Mouse (Mus musculus) monocyte, adult 5-6 weeks (primary cell): Measurements from ENCODE around the gene Mical3. TPM values are rescaled to one million over a fixed set of nuclear protein-coding genes. Genes with fewer than 3 reads are reported as not detected.

Experiments used
- ATAC-seq: fragments of 153-309, 156-312 bp; replicated peaks from 2 replicates; pipeline ENCODE4 v1.8.0; 2017; ENCODE audit warnings: mild to moderate bottlenecking; ENCODE audit not compliant: low TSS enrichment, insufficient number of reproducible peaks, severe bottlenecking, poor library complexity, low FRiP score
- total RNA-seq: library from RNA; stranded (forward); fragments of 200-1000, 200-491, 200-594 nt; gene quantifications from 3 replicates; pipeline ENCODE4 v1.2.3, GENCODE M21; 2017

Mical3 gene
- total RNA-seq, 1 experiment from 2014 or later: 2.9 TPM

DNA sequence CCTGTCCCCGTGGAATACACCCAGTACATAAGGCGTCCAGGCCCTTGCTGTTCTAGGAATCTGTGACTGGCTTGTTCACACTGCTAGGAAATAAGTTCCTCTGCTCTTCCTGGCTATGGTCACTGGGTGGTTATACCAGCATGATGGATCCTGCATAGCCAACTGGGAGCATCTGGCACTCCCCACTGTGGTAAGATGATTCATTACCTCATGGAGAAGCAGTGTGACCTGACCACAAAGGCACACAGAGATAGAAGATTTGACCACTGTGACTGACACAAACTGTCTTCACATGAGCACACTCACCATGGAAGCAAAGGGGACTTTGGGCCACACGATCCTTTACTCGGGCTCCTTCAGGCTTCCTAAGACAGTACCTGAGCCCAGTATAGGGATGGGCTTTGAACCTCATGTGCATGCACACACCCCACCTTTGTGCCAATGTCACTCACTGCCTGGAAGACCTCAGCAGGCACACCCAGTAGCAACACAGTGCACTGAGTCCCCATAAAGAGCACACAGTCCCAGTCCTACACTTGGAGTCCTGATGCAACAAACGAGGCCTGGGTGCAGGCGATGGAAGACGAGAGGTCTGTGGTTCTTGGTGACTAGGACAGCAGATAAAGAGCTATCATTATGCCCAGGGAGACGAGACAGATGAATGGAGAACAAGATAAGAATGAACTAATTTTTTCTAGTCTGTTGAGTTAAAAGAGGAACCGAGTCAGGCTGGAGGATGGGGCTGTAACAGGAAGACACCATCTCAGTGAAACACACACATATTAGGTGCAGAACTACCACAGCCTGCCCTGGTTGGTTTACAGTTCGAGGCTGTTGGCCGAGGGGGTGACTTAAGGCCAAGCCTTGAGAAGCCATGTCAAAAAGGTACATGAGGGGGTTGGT is 174.3 kb downstream of the Mical3 start:
- ATAC-seq: peak; percentile 46

DNA sequence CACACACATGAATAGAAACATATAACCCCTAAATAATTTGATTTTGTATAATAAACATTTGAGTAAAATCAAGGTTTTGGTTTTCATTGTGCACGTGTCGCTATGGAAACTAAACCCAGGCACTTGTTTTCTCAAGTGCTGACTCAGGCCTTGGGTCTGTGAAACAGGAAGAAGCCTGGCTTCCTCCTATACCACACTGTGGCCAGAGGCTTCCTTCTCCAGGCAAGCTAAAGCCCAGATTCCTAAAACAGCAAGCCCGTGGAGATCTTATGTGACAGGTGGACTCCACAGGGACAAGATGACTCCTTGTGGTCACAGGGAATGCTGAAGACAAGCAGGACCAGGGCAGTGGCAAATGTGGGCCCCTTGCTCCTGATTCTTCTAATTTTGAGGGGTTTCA is 175.6 kb downstream of the Mical3 start:
- peak; percentile 56; the same call in 1 of the 2 replicates for ATAC-seq

DNA sequence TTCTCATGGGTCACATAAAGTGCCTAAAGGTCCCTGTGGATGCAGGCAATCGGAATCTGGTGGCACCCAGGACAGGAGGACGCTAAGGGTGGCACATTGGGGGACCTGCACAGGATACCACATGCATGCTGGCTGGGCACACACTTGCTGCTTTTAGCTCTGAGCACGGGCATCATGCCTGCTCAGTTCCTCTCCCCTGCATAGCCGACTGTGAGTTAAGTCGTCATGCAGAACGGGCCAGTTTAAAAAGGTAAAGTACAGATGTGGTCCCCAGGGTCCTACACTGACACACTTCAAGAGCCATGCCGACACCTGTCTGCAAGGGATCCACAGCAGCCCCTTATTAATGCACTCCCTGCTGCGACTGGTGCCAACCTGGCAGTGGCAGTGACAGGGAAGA is 176.6 kb downstream of the Mical3 start:
- ATAC-seq: 0 out of 2 replicates have a peak, but pooled peaks have one; percentile 19

DNA sequence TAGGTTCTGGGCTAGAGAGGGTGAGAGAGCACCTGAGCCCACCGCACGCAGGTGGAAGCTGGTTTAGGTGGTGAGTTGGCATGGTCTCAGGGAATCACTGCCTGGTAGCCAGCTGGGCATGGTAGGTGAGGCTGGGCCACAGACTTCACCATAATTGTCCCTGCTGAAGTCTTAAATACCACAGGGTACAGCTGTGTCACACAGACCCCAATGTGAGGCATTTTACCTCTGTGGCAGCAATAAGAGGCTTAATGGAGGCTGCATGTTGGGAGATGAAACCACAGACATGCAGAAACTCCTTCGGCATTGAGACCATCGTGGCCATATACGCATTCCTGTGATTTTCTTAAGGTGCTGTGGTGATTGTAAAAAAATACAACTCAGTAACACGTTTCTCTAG is 178.3 kb downstream of the Mical3 start:
- no peak for ATAC-seq

DNA sequence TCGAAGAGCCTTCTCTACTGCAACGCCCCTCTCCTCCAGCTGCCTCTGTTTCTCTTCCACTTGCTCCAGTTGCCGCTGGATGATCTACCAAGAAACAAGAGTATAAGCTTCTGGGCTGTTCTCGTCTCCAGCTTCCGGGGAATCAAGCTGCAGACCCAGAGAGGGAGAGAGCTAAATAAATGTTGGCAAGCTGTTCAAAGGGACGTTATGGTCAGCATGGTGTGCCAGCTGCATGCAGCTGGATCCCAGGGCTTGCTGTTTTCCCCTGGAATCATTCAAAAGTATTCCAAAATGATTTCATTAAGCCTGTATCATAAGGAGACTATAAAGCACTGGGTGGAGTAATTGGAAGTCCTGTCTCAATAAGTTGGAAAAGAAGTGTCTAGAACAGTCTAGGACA is 179.5 kb downstream of the Mical3 start:
- no peak for ATAC-seq

DNA sequence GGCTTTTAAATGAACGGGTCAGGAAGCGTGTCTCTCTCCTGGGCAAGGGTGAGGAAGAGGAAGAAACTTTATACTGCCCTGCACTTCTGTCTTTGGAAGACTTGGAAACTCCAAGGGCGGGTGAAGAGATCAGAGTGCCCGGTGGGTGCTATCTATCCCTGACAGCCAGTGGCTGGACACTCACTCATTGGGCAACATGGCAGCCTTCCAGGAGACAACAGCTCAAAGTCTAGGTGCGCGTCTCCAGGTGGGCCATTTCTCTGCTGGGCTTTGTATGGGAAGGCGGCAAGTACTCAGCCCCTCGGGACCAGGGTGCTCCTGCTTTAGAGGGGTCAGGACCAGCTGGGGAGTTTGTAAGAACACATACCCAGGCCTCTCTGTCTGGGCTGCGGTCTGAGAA is 185.3 kb downstream of the Mical3 start:
- ATAC-seq: no peak

DNA sequence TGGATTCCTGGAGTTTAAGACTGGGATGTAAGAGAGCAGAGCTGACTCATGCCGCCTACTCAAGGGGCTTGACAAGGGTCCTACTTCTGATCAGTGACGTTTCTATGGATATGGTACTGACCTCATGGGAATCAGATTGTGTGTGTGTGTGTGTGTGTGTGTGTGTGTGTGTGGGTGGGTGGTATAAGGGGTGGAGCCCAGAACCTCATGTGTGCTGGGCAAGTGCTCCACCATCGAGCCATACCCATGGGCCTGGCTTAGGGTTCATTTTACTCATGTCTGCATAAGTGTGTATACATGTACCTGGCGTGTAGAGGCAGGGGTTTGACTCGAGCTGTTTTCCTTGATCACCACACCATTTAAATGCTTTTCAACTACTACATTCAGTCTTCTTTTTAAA is 186.8 kb downstream of the Mical3 start:
- ATAC-seq: no peak

DNA sequence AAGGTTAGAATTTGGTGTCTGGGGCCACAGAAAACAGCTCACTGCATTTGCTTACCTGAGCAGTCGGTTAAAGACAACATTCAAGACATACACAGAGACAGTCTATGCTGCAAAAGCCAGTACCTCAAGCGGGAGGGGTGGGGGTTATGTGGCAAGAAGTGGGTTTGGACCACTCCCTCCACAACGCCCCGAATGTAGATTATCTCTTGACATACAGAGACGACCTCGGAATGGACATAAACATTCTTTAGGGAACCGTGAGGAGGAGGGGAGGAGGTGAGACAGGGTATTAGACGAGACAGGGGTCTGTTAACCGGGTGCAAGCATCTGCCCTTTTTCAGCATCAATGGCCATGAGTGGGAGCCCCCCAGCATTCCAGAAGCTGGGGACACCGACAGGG is 187.2 kb downstream of the Mical3 start:
- no peak for ATAC-seq

DNA sequence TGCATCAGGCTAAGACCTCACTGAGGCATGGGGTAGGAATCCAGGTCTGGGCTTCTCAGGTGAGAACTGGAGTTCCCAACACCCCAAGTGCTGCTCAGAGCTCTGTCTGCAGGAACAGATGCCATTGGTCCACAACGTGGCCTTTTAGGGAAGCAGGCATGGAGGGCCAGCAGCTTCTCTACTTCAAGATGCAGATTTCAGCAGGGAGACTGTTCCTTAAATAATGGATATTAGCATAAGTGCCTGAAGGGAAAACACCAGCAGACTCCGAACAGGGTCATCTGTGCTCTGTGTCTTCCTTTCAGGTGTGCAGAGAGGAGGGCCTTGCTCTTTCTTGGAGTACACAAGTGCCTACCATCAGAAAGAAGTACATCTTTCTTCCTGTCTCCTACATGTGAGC is 187.7 kb downstream of the Mical3 start:
- ATAC-seq: no peak

DNA sequence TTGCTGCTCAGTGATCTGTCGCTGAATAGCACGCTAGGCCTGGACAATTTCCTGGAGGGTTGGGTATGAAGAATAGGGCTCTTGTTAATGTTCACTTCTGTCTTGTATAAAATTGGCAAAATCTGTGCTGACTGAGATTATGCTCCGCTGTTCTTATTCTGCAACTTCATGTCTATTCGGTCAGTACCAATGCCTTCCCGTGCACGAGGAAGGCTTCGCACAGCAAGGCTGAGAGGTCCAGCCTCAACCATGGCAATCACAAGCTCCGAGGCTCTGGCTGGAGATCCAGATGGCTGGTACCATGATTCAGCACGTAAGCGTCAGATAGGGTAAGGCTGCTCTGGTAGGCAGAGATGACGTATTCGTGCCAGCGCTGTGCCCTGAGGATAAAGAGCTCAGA is 189.2 kb downstream of the Mical3 start:
- no peak for ATAC-seq

DNA sequence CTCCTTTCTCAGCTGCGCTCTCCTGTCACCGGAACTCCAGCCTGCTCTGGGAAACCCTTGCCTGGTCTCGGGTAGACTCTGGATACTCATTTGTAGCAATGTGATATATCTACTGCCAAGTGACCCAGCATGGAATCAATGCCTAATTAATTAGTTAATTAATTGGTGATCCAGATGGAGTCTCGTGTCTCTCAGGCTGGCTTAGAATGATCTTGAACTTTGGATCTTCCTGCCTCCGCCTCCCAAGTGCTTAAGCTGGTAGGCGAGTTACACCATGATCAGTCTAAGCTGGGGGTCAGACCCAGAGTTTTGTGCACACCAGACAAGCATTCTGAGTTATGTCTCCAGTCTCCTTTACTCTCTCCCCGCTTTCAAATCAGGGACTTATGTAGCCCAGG is 189.7 kb downstream of the Mical3 start:
- ATAC-seq: no peak

DNA sequence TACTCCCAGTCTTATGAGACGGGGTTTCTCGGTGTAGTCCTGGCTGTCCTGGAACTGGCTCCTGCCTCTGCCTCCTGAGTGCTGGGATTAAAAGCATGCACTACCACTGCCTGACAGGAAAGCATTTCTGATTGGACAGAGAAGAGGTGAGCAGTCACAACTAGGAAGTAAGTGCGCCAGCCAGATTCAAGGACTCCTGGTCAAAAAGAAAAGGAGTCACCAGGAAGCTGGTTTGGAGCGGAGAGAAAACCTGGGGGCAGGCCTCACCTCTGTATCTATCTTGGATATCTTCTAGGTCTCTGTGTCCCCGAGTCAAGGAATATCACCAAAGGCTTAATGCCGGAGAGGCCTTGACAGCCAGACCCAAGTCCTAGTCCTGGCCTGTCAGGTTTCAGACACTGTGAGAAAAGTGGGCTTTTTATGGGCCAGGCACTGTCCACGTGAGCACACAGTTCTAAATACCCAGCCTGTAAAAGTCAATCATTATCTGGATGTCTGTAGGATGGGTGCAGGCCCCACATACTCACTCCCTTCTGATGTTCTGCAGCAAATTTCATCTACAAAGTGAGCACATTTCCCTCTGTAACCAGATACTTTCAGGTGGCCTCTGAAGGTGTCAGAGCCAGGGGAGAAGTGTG is 190.2 kb downstream of the Mical3 start:
- no peak for ATAC-seq

DNA sequence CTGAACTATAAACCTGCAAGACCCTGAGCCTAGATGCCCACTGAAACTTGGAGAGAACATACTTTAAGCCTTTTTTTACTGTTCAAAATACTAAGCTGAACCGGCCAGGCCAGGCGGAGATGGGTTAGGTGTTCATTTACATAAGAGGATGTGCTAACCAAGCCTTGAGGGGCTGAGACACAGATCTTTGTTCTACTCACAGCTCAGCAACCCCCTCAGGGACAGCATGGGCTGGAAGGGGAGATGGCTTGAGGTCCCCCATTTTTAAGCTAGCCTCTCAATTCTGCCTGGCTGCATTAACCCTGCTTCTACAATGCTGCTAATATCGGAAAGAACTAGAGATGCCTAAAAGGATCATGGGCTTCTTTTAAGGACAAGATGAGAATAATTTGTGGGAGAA is 191.0 kb downstream of the Mical3 start:
- no peak for ATAC-seq

DNA sequence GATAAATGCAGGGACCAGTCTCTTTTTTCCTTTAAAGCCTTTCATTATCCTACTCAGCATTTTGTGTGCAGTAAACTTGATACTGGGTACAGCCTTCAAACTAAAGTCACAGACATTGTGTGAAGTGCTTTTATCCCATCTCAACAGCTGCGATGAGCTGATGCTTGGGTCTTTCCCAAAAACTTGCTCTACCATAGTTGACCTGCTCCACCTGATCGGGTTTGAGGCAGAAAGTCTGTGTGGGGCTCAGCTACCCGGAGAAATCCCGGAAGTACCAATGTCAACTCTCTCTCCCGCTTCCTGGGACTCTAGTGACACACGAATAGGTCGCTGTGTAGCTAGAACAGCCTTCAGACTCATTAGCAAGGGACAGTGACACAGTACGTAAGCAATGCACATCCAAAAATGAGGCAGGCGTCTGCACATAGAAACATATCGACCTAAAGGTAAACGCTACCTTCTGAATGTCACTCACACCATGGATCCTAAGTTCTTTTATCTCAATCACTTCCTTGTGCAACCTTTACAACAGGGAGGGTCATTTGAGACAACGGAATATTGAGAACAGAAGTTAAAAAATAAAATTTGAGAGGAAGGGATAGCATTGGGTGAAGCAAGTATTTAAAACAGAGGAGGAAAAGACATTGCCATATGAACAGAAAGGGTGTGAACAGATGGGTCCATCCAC is 191.9 kb downstream of the Mical3 start:
- ATAC-seq: no peak

DNA sequence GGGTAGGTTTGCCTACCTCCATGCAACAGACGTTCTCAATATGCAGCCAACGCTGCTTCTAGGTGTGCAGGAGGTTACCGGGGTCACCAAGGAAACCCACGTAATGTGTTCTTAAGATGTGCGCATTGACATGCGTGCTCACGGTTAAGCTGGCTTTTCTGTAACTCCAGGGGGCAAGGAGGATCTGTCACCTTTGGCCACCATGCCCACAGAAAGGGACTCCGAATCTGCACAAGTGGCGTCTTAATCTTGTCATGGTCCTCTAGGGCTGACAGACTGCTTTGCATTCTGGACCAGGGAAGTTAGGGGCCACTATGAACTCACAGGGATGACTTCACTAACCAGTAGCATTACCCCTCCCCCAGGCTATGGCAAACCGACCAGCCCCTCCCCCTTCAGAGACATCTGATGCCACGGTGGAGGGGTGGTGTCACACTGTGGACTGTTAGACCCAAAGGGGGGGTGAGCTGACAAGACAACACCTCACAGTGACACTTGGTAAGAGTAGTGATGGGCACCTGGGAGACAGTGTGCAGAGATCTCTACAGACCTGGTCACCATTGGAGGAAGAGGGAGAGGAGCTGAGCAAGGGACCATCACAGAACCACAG is 192.7 kb downstream of the Mical3 start:
- ATAC-seq: no peak

DNA sequence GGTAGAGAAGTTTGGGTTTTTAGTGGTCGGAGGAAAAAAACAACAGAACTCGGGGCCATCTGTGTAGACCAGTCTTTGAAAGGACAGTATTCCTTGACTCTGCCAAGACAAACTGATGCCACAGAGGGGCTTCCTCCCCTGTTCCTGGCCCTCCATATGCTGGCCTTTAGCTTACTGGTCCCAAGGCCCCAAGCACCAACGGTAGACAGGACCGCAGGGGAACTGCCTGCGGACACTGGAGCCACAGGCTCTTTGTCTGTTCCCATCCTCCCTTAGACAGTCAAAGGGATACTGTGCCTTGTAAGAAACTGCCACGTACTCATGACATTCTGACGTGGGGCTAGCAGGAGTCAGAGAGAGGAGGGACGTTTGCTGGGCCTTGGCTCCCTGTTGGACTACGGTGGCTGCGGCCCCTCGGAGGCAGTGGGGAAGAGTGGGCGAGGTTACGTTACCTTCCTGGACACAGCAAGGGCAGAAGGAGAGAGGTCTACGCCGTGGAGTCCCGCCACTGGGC is 193.6 kb downstream of the Mical3 start:
- no peak for ATAC-seq

DNA sequence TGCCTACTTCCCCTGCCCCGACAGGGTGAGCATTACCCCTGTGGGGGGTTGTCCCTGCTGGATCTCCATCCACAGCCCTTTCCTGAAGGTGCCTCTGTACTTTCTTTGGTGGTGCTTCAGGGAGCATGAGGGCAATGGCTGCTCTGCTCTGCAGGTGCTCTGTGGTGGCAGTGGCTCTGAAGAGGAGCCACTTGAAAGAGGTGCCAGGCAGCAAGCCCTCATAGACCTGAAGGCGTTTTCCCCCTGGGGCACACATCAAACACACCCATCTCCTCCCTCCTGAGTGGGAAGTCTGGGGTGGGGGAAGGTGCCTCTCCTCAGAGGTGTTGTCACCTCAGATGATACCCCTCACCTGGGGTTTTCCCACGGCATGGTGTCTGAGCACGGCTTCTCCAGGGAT is 196.6 kb downstream of the Mical3 start:
- ATAC-seq: no peak

DNA sequence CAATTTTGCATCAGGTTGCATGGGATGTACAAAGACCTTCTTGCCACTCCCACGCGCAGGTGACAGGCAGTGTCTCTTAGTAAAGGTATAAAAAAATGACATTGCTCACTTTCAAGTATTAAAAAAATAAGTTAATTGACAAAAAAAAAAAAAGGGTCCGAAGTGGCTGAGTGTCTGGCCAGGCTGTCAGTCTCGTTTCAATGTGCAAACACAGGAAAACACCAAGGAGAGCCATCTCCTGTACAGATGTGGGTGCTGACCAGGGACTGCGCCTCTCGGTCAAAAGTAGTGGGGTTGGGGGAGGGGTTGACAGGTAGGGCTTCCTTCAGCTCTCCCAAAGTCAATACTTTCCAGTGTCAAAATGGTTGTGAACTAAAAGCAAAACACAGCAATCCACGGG is 197.1 kb downstream of the Mical3 start:
- no peak for ATAC-seq

DNA sequence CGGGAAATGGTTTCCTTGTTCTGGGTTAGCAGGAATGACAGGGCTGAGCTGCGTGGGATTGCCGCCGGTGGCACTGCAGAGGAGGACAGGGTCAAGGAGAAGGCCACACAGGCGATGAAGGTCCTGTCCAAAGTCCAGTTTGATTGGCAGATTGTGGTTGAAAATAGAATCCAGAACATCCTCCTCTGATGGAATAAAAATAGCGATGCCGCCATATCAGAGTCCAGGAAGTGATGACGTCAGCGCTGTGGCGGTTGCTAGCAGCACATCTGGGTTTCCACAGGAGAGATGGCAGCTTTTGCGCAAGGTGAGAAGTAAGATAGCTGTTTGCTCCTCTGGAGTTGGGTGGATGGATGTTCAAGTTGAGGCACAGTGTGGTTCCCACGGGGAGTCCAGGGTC is 198.2 kb downstream of the Mical3 start:
- no peak for ATAC-seq
